Mouse (Mus musculus) megakaryocyte, embryonic 14.5 days (primary cell): ENCODE measurements around the gene Shank2. TPM values are rescaled to one million over a fixed set of nuclear protein-coding genes. Genes with fewer than 3 reads are reported as not detected.
A peak's percentile ranks its signal among the peaks of the same experiment; 100 is the strongest.

Source experiments
- H3K27me3 ChIP-seq: replicated peaks from 2 replicates; pipeline ENCODE3; 2012; ENCODE audit warnings: inconsistent platforms
- H3K36me3 ChIP-seq: replicated peaks from 2 replicates; pipeline ENCODE3; 2012; ENCODE audit warnings: low read length, inconsistent platforms, mixed read lengths
- H3K4me1 ChIP-seq: 2 replicates; pipeline ENCODE4 v1.6.1; 2012; ENCODE audit warnings: inconsistent platforms
- H3K4me3 ChIP-seq: replicated peaks from 2 replicates; pipeline ENCODE3; 2012; ENCODE audit warnings: moderate library complexity, mild to moderate bottlenecking, inconsistent platforms
- H3K9me3 ChIP-seq: 2 replicates; pipeline ENCODE4 v1.6.1; 2012; ENCODE audit warnings: inconsistent platforms
- FLI1 ChIP-seq: IDR thresholded peaks from 2 replicates; pipeline ENCODE4 v1.6.1; 2012; ENCODE audit warnings: low read length, inconsistent platforms, mixed read lengths
- GATA1 ChIP-seq: IDR thresholded peaks from 3 replicates; pipeline ENCODE4 v1.6.1; 2012; ENCODE audit warnings: mixed read lengths, low read length, inconsistent platforms, borderline replicate concordance
- polyA plus RNA-seq: library from polyadenylated mRNA; stranded (reverse); fragments of >175 nt; gene quantifications from 2 replicates; pipeline ENCODE4 v1.2.3, GENCODE M21; 2012; ENCODE audit warnings: low replicate concordance; ENCODE audit not compliant: insufficient read depth

Shank2 gene
- polyA plus RNA-seq, 1 experiment = 0.02 TPM

- Histone ChIP-seq H3K9me3 (no peaks in the 10 kb centered on the region), H3K4me1 (peaks cover 4% of the 10 kb centered on the region), H3K27me3 (peaks cover 57% of the 10 kb centered on the region), H3K4me3 (no peak overlapping the region), H3K36me3 (no peaks in the 10 kb centered on the region)
- no peak for TF ChIP-seq GATA1
- TF ChIP-seq FLI1 = no peak
Observed at GRCm38 (mm10) chr7:144205837-144206236, 204.1 kb downstream of the Shank2 start.

DNA sequence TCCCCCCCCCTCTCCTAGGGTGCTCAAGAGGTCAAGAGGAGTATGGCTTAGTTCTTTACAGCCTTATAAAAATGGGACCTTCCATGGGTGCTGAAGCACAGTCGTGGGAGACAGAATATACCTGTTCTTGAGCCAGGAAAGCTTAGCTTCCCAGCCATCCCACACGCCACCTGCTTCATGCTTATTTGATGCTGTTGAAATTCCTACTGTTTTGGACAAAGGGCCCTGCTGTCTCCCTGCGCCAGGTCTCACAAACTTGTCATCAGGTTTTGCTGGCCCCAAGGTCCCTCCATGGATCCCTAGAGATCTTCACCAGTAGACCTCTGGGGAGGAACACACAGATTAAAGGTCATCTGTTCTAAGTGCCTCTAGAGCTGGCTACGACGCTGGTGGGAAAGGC is 204.5 kb downstream of the Shank2 start:
- Histone ChIP-seq H3K4me3 (no peak overlapping the region), H3K9me3 (no peaks in the 10 kb centered on the region), H3K27me3 (peaks cover 59% of the 10 kb centered on the region), H3K4me1 (peaks cover 4% of the 10 kb centered on the region), H3K36me3 (no peaks in the 10 kb centered on the region)
- TF ChIP-seq FLI1 (no peak), GATA1 (no peak)

DNA sequence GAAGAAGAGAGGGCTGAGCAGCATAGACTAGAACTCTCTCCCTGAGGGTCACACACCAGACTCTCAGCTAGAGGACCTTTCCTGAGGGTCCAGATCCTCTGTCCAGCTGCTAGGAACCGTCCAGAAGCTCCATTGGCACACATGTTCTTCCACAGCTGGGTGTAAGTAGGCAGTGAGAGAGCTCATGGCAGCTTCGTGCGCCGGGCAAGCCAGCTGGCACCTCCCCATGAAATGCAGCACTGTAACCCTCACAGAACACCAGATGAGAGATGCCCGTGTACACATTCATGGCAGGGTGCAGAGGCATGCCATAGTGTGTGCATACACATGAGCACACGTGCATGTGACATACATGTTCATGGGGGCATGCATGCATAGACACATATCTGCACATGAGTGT is 205.4 kb downstream of the Shank2 start:
- H3K9me3 ChIP-seq = no peaks in the 10 kb centered on the region
- no peaks in the 10 kb centered on the region; the same call in 1 of the 2 replicates for H3K4me1 ChIP-seq
- no peaks in the 10 kb centered on the region for H3K36me3 ChIP-seq
- H3K27me3 ChIP-seq = peaks cover 62% of the 10 kb centered on the region
- peak overlapping the region; percentile 15 for H3K4me3 ChIP-seq
- no peak for TF ChIP-seq GATA1
- no peak for TF ChIP-seq FLI1

GRCm38 (mm10) chr7:144207849-144208248 is 206.1 kb downstream of the Shank2 start:
- TF ChIP-seq GATA1 = no peak
- no peak for TF ChIP-seq FLI1
- no peaks in the 10 kb centered on the region for H3K9me3 ChIP-seq
- peaks cover 67% of the 10 kb centered on the region for H3K27me3 ChIP-seq
- H3K4me3 ChIP-seq = no peak overlapping the region
- H3K36me3 ChIP-seq = no peaks in the 10 kb centered on the region
- no peaks in the 10 kb centered on the region; the same call in 1 of the 2 replicates for H3K4me1 ChIP-seq

DNA sequence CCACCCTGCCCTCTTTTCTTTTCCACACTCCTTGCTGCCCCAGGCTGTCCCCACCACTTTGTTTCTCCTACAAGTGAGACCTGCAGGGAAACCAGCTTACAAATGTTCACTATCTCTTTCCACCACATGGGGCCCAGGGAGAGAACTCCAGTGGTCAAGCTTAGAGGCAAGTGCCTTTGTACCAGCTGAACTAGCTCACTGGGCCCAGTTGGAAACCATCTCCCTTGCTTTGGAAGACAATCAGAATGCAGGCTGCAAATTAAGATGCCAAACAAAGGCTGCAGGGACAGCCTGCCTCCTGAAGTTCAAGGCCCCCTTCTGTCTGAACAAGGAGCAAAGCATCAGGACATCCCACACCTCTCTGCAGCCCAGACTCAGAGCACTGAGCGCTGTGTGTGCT is 206.9 kb downstream of the Shank2 start:
- Histone ChIP-seq H3K4me1 (no peaks in the 10 kb centered on the region; the same call in 1 of the 2 replicates), H3K36me3 (no peaks in the 10 kb centered on the region), H3K4me3 (no peak overlapping the region), H3K9me3 (no peaks in the 10 kb centered on the region), H3K27me3 (peaks cover 71% of the 10 kb centered on the region)
- no peak for TF ChIP-seq FLI1
- TF ChIP-seq GATA1 = no peak

GRCm38 (mm10) chr7:144210526-144210925 is 208.8 kb downstream of the Shank2 start:
- H3K36me3 ChIP-seq = no peaks in the 10 kb centered on the region
- TF ChIP-seq GATA1 (no peak), FLI1 (no peak)
- H3K4me3 ChIP-seq = no peak overlapping the region
- peaks cover 8% of the 10 kb centered on the region for H3K9me3 ChIP-seq
- peaks cover 80% of the 10 kb centered on the region for H3K27me3 ChIP-seq
- no peaks in the 10 kb centered on the region; the same call in 1 of the 2 replicates for H3K4me1 ChIP-seq

- Histone ChIP-seq H3K36me3 (no peaks in the 10 kb centered on the region), H3K4me3 (no peak overlapping the region), H3K27me3 (peaks cover 74% of the 10 kb centered on the region), H3K4me1 (no peaks in the 10 kb centered on the region; the same call in 1 of the 2 replicates), H3K9me3 (peaks cover 8% of the 10 kb centered on the region)
- TF ChIP-seq FLI1 = no peak
- no peak for TF ChIP-seq GATA1
Observed at GRCm38 (mm10) chr7:144212694-144213093, 211.0 kb downstream of the Shank2 start.

- no peaks in the 10 kb centered on the region for H3K36me3 ChIP-seq
- H3K9me3 ChIP-seq = peaks cover 8% of the 10 kb centered on the region
- no peak for TF ChIP-seq FLI1
- TF ChIP-seq GATA1 = no peak
- H3K4me1 ChIP-seq = no peaks in the 10 kb centered on the region
- H3K4me3 ChIP-seq = no peak overlapping the region
- peaks cover 65% of the 10 kb centered on the region for H3K27me3 ChIP-seq
Observed at GRCm38 (mm10) chr7:144217192-144217591, 215.5 kb downstream of the Shank2 start.

DNA sequence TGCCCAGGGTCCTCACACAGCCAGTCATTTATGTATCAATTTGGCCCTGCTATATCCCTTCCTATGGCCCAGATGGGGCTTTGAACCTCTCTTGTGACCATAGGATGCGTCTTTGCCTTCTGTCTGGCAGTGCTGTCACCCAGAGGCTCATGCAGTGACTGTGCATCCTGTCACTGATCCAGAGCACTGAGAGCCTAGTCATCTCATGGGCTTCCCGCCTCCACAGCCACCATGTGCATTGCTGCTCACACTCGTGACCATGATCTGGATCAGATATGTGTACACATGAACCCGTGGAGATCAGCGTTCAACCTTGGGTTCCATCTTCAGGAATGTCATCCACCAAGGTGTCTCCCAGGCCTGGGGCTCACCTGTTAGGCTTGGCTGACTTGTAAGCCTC is 227.0 kb downstream of the Shank2 start:
- H3K36me3 ChIP-seq = no peaks in the 10 kb centered on the region

DNA sequence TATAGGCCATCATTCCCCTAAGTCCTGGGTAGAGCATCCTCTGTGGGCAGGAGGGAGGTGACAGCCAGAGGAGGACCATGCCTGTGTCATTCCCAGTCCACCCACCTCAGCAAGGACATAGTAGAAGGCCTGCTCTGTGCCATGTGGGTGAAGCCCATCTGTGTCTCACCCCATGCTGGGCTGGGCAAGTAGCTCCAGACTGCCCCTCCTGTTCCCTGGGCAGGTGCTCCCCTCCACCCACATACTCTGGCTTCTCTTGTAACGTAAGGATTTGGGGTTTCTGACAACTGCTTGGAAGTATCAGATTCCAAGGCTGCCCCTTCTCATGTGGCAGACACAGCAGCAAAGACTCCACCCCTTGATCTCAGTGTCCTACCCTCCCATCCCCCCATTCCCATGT is 227.7 kb downstream of the Shank2 start:
- H3K36me3 ChIP-seq = no peaks in the 10 kb centered on the region
- no peak for TF ChIP-seq GATA1
- TF ChIP-seq FLI1 = no peak
- peaks cover 13% of the 10 kb centered on the region for H3K4me1 ChIP-seq
- H3K27me3 ChIP-seq = peaks cover 75% of the 10 kb centered on the region
- no peaks in the 10 kb centered on the region for H3K9me3 ChIP-seq
- no peak overlapping the region for H3K4me3 ChIP-seq

More for the DNA sequence above, 227.0 kb downstream of the Shank2 start:
- Histone ChIP-seq H3K9me3 (no peaks in the 10 kb centered on the region), H3K4me3 (no peak overlapping the region), H3K27me3 (peaks cover 79% of the 10 kb centered on the region), H3K4me1 (peaks cover 13% of the 10 kb centered on the region)
- TF ChIP-seq GATA1 = no peak
- no peak for TF ChIP-seq FLI1
